Mouse (Mus musculus) forebrain, embryonic 11.5 days (tissue): ENCODE results near the gene Nckap1l. TPM values are rescaled to one million over a fixed set of nuclear protein-coding genes. Genes with fewer than 3 reads are reported as not detected.
A peak's percentile ranks its signal among the peaks of the same experiment; 100 is the strongest.

Experiments
- ATAC-seq: fragments of 200-750 bp; cut with Nextera tagmentation; replicated peaks from 2 replicates; pipeline ENCODE4 v1.8.0; 2017; ENCODE audit warnings: moderate TSS enrichment; ENCODE audit not compliant: low FRiP score
- DNase-seq: peaks from one replicate; pipeline ENCODE4 v3.0.0-alpha.2; 2017; ENCODE audit warnings: low spot score
- H3K27ac ChIP-seq: fragments of 300-500 bp; sonication (generic); 2 replicates; pipeline ENCODE4 v1.5.1; 2014; ENCODE audit warnings: low read depth, low read length
- H3K27me3 ChIP-seq: fragments of 300-500 bp; sonication (generic); 2 replicates; pipeline ENCODE4 v1.6.1; 2014; ENCODE audit warnings: mild to moderate bottlenecking, low read length, mixed read lengths; ENCODE audit not compliant: control insufficient read depth, insufficient read depth
- H3K36me3 ChIP-seq: fragments of 300-500 bp; sonication (generic); 2 replicates; pipeline ENCODE4 v1.6.1; 2014; ENCODE audit warnings: mild to moderate bottlenecking, low read length, moderate library complexity, mixed read lengths; ENCODE audit not compliant: control insufficient read depth, insufficient read depth
- H3K4me1 ChIP-seq: fragments of 300-500 bp; sonication (generic); replicated peaks from 2 replicates; pipeline ENCODE4 v1.6.1; 2014; ENCODE audit warnings: low read length, mixed read lengths; ENCODE audit not compliant: control insufficient read depth, insufficient read depth
- H3K4me2 ChIP-seq: fragments of 300-500 bp; sonication (generic); 2 replicates; pipeline ENCODE4 v1.6.1; 2014; ENCODE audit warnings: low read depth, mild to moderate bottlenecking, low read length, moderate library complexity, mixed read lengths; ENCODE audit not compliant: severe bottlenecking
- H3K4me3 ChIP-seq: fragments of 300-500 bp; sonication (generic); 2 replicates; pipeline ENCODE4 v1.5.1; 2014; ENCODE audit warnings: low read depth, low read length
- H3K9ac ChIP-seq: fragments of 300-500 bp; sonication (generic); 2 replicates; pipeline ENCODE4 v1.6.1; 2014; ENCODE audit warnings: low read length
- H3K9me3 ChIP-seq: fragments of 300-500 bp; sonication (generic); 2 replicates; pipeline ENCODE4 v1.6.1; 2016; ENCODE audit warnings: low read length, mixed read lengths; ENCODE audit not compliant: control insufficient read depth
- WGBS: fragments of 180-500 bp; shearing (Covaris S2); extraction: QIAGEN DNeasy Blood & Tissue Kit; methylation state at CpG from one replicate; pipeline ENCODE4 v1.1.7; 2014; 5-methylcytosine and 5-hydroxymethylcytosine counted together
- polyA plus RNA-seq: library from polyadenylated mRNA; unstranded; fragments of >200 nt; fragmentation: Nextera tagmentation; extraction: Ambion mirVana; gene quantifications from 2 replicates; pipeline ENCODE4 v1.2.1, GENCODE M21; 2014

The Nckap1l gene
- polyA plus RNA-seq, 1 experiment from 2014 or later, result 1.5 TPM

GRCm38 (mm10) chr15:103537822-103538213 lies 84.2 kb downstream of the Nckap1l start, which contains the start of gene Ppp1r1a:
Gene Ppp1r1a (minus strand): TSS chr15:103538003.
- Histone ChIP-seq H3K27me3 (no peaks in the 10 kb centered on the region), H3K4me1 (no peaks in the 10 kb centered on the region; the same call in 1 of the 2 replicates), H3K36me3 (no peaks in the 10 kb centered on the region), H3K27ac (no peak within 1 kb of the TSS), H3K9me3 (no peaks in the 10 kb centered on the region), H3K4me3 (peak within 1 kb of the TSS; percentile 75), H3K9ac (peak within 1 kb of the TSS; percentile 70), H3K4me2 (peak within 1 kb of the TSS; percentile 94)
- ATAC-seq, result peak; percentile 90
- WGBS, result under 1% methylated on average over 31 of the region's 36 CpGs
- peak; percentile 90 for DNase-seq

GRCm38 (mm10) chr15:103539259-103539658 lies 85.7 kb downstream of the Nckap1l start:
- WGBS, result 72% methylated on average over 2 of the region's 2 CpGs
- Histone ChIP-seq H3K4me2 (no peak overlapping the region), H3K27ac (no peak overlapping the region), H3K27me3 (no peaks in the 10 kb centered on the region), H3K9ac (no peak overlapping the region), H3K4me3 (no peak overlapping the region), H3K4me1 (no peaks in the 10 kb centered on the region; the same call in 1 of the 2 replicates), H3K9me3 (no peaks in the 10 kb centered on the region), H3K36me3 (no peaks in the 10 kb centered on the region)
- ATAC-seq (no peak), DNase-seq (no peak)

DNA sequence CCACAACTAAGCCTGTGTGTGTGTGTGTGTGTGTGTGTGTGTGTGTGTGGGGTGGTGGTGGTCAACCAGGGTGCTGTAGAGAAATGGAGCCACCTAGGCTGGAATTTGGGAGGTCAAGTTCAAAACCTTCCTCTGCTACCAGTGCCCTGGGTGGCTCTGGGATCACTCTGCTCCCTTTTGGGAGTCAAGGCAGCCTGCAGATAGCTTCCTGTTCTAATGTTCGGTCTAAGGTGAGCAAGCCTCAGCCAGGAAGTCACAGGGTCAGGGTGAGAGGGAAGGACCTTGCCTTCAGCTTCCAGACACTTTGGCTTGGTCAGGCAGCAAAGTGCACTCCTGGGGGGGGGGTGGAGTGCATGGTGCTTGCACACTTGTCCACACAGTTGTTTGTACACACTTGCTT lies 87.1 kb downstream of the Nckap1l start:
- H3K9ac ChIP-seq, result no peak overlapping the region
- H3K27me3 ChIP-seq, result no peaks in the 10 kb centered on the region
- no peak overlapping the region for H3K4me3 ChIP-seq
- DNase-seq (peak; percentile 38), ATAC-seq (no peak)
- no peak overlapping the region for H3K27ac ChIP-seq
- no peaks in the 10 kb centered on the region for H3K36me3 ChIP-seq
- no peaks in the 10 kb centered on the region for H3K9me3 ChIP-seq
- WGBS, result 85% methylated on average over 1 of the region's 1 CpGs
- H3K4me1 ChIP-seq, result no peaks in the 10 kb centered on the region; the same call in 1 of the 2 replicates
- H3K4me2 ChIP-seq, result no peak overlapping the region

GRCm38 (mm10) chr15:103542526-103542925 lies 88.9 kb downstream of the Nckap1l start:
- no peak overlapping the region for H3K27ac ChIP-seq
- DNase-seq (no peak), ATAC-seq (no peak)
- no peaks in the 10 kb centered on the region for H3K9me3 ChIP-seq
- no peak overlapping the region for H3K4me3 ChIP-seq
- H3K4me2 ChIP-seq, result no peak overlapping the region
- no peaks in the 10 kb centered on the region for H3K36me3 ChIP-seq
- H3K27me3 ChIP-seq, result no peaks in the 10 kb centered on the region
- no peak overlapping the region for H3K9ac ChIP-seq
- no peaks in the 10 kb centered on the region for H3K4me1 ChIP-seq

DNA sequence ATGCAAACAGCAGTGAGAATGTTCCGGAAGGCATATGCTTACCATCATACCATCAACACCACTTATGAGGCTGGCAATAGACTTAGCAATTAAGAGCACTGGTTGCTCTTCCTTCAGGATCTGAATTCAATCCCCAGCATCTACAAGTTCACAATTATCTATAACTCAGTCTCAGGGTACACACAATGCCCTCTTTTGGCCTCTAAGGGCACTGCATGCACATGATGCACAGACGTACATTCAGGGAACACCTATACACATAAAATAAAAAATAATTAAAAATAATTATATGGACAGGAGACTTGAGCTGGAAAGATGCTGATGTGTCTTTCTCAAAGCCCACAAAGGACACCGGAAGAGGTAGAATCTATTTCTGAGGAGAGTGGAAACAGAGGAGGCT lies 94.4 kb downstream of the Nckap1l start:
- H3K27ac ChIP-seq, result no peak overlapping the region
- H3K9me3 ChIP-seq, result no peaks in the 10 kb centered on the region
- WGBS, result 89% methylated on average over 3 of the region's 3 CpGs
- H3K9ac ChIP-seq, result no peak overlapping the region
- no peaks in the 10 kb centered on the region for H3K27me3 ChIP-seq
- no peaks in the 10 kb centered on the region for H3K36me3 ChIP-seq
- no peaks in the 10 kb centered on the region for H3K4me1 ChIP-seq
- no peak overlapping the region for H3K4me3 ChIP-seq
- DNase-seq (no peak), ATAC-seq (no peak)
- no peak overlapping the region for H3K4me2 ChIP-seq

Other genes starting within 250 kb of the Nckap1l start
- 214 and 221 TPM in 2 replicates for gene Cbx5, start 214.0 kb upstream of the Nckap1l start, polyA plus RNA-seq
- 1,395 and 1,473 TPM in 2 replicates for gene Hnrnpa1, start 213.4 kb upstream of the Nckap1l start, polyA plus RNA-seq
- gene Nfe2, start 195.4 kb upstream of the Nckap1l start, polyA plus RNA-seq, result 6.6 and 7.6 TPM in 2 replicates
- gene Copz1, start 181.1 kb upstream of the Nckap1l start, polyA plus RNA-seq, result 265 TPM in 2 replicates
- not detected in 2 replicates for gene Gpr84, start 143.2 kb upstream of the Nckap1l start, polyA plus RNA-seq
- gene Zfp385a, start 113.7 kb upstream of the Nckap1l start, polyA plus RNA-seq, result 27.4 and 27.8 TPM in 2 replicates
- 22.0 and 22.4 TPM in 2 replicates for gene Itga5, start 87.0 kb upstream of the Nckap1l start, polyA plus RNA-seq
- gene Gtsf1, start 23.3 kb upstream of the Nckap1l start, polyA plus RNA-seq, result not detected in 2 replicates
- 0.55 TPM in 1 of 2 replicates, not detected in the other for gene Gtsf2, start 5.3 kb upstream of the Nckap1l start, polyA plus RNA-seq
- 27.2 and 29.9 TPM in 2 replicates for gene Pde1b, start 49.2 kb downstream of the Nckap1l start, polyA plus RNA-seq
- gene Ppp1r1a, start 84.2 kb downstream of the Nckap1l start, polyA plus RNA-seq, result 38.8 and 43.7 TPM in 2 replicates
- gene Glycam1, start 111.3 kb downstream of the Nckap1l start, polyA plus RNA-seq, result not detected in 2 replicates